Mouse (Mus musculus): ENCODE measurements around the gene Mkrn2os. TPM values are rescaled to one million over a fixed set of nuclear protein-coding genes. Genes with fewer than 3 reads are reported as not detected.

The Mkrn2os gene
- polyA plus RNA-seq, 1 experiment from 2014 or later, result 0.15 TPM

DNA sequence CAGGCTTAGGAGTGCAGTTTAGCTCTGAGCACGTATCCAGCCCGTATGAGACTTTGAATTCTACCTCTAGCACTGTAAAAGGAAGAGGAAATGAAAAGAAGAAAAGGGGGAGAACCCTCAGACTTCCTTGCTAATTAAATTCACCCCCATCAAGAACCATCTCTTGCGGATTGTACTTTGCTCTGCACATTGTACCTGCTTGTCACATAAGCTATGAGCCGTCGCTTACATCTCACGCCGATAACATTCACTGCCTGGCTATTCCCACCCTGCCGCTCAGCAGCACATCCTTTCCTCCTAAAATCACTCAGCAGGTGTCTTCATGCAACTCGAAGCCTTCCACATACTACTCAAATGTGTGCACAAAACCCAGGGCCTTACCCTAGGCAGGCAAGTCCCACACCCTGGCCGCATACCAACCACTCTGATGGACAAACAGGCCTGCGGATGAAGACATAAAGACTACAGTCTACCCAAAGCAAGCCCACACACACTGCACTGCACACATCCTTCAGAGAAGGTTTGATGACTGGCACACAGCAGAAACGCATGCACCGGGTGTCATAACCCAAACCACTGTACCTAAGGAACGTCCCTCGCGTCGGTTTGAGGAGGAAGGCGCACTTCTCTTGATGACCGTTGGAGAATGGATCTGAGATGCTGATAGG lies 550 bp downstream of the Mkrn2os start:
- Histone ChIP-seq H3K4me1 (ENCODE audit: control insufficient read depth, insufficient read depth, low read length) (no peaks in the 10 kb centered on the region), H3K4me3 (ENCODE audit: low read depth, low read length) (no peak overlapping the region), H3K9me3 (ENCODE audit: control insufficient read depth, low read length) (no peaks in the 10 kb centered on the region), H3K36me3 (ENCODE audit: control insufficient read depth, insufficient read depth, low read length) (no peaks in the 10 kb centered on the region), H3K27ac (ENCODE audit: low read depth, low read length) (no peak overlapping the region), H3K4me2 (no peak overlapping the region), H3K9ac (ENCODE audit: low read length) (no peak overlapping the region), H3K27me3 (ENCODE audit: control insufficient read depth, insufficient read depth, low read length) (no peaks in the 10 kb centered on the region)
- ATAC-seq (ENCODE audit: low FRiP score) (no peak), DNase-seq (ENCODE audit: low spot score, missing footprints) (no peak)
- WGBS, result 89% methylated on average over 19 of the region's 19 CpGs

DNA sequence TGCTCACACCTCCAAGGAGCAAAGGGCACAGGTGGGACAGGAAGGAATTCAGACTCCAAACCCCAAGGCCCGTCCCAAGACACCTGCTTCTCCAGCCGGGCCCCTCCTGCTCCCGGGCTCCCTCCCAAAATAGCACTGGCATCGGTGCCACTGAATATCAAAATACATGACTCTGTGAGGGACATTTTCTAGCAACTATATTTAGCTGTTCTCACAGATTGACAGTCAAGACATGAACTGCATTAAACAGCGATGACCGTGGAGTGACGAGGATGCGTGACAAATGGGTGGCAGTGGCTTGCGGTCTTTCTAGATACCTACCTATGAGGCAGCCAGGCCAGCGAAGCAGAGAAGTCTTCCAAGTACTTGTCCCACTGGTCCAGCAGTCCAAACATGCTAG lies 6.1 kb downstream of the Mkrn2os start:
- Histone ChIP-seq H3K4me2 (no peak overlapping the region), H3K4me3 (ENCODE audit: low read depth, low read length) (no peak overlapping the region), H3K9ac (ENCODE audit: low read length) (no peak overlapping the region), H3K9me3 (ENCODE audit: control insufficient read depth, low read length) (no peaks in the 10 kb centered on the region), H3K27me3 (ENCODE audit: control insufficient read depth, insufficient read depth, low read length) (no peaks in the 10 kb centered on the region), H3K4me1 (ENCODE audit: control insufficient read depth, insufficient read depth, low read length) (no peaks in the 10 kb centered on the region), H3K27ac (ENCODE audit: low read depth, low read length) (no peak overlapping the region), H3K36me3 (ENCODE audit: control insufficient read depth, insufficient read depth, low read length) (no peaks in the 10 kb centered on the region)
- 89% methylated on average over 10 of the region's 10 CpGs for WGBS
- no peak for DNase-seq (ENCODE audit: low spot score, missing footprints)
- ATAC-seq (ENCODE audit: low FRiP score), result no peak

DNA sequence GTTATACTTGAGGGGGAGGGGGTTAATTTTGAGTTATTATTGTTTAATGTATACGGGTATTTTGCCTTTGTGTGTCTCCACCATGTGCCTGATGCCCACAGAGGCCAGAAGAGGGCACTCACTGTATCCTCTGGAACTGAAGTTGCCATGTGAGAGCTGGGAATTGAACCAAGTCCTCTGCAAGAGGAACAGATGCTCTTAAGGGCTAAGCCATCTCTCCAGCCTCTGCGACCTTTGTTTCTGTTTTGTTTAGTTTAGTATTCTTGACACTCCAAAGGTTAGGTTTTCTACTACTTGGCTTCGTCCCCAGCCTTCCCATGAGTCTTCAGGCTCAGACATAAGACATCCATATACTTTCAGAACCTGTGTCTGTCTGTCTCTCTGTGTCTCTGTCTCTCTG lies 8.2 kb downstream of the Mkrn2os start:
- Histone ChIP-seq H3K4me2 (no peak overlapping the region), H3K36me3 (ENCODE audit: control insufficient read depth, insufficient read depth, low read length) (no peaks in the 10 kb centered on the region), H3K4me3 (ENCODE audit: low read depth, low read length) (no peak overlapping the region), H3K9me3 (ENCODE audit: control insufficient read depth, low read length) (no peaks in the 10 kb centered on the region), H3K27ac (ENCODE audit: low read depth, low read length) (no peak overlapping the region), H3K4me1 (ENCODE audit: control insufficient read depth, insufficient read depth, low read length) (no peaks in the 10 kb centered on the region), H3K27me3 (ENCODE audit: control insufficient read depth, insufficient read depth, low read length) (no peaks in the 10 kb centered on the region), H3K9ac (ENCODE audit: low read length) (no peak overlapping the region)
- DNase-seq (ENCODE audit: low spot score, missing footprints) (no peak), ATAC-seq (ENCODE audit: low FRiP score) (no peak)
- WGBS, result 79% methylated on average over 3 of the region's 3 CpGs

DNA sequence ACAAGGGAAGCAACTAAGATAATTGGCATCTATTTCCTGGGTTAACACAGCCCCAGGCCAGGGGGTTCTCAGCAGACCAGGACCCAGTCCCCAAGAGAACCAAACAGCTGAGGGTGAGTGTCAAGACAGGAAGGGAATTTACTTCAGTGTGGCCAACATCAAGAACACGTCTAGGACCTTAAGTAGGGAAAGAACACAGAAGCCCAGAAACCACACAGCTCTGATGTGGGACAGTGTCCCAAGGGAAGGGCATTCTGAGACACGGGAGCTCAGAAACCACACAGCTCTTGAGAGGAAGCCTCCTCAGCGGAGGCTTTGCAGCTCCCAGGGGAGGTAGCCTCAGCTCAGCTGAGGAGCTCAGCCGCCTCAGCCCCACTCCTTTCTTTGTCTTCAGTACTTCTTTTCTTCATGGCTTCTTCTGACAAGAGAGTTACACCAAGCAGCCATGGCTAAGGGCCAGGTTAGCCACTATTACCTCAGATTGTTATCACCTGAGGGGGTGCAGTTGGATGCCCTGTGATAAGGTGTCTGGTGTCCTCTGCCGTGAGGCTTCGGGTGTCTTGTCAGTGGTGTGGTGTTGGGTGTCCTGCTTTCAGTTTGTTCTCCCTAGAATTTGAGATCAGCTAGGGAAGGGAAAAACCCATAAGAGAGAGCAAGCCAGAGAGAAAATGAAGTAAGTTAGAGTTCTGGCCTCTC lies 8.8 kb downstream of the Mkrn2os start:
- H3K27ac ChIP-seq (ENCODE audit: low read depth, low read length), result no peak overlapping the region
- no peaks in the 10 kb centered on the region for H3K27me3 ChIP-seq (ENCODE audit: control insufficient read depth, insufficient read depth, low read length)
- H3K4me2 ChIP-seq, result no peak overlapping the region
- no peaks in the 10 kb centered on the region for H3K9me3 ChIP-seq (ENCODE audit: control insufficient read depth, low read length)
- WGBS, result 80% methylated on average over 6 of the region's 6 CpGs
- ATAC-seq (ENCODE audit: low FRiP score) (no peak), DNase-seq (ENCODE audit: low spot score, missing footprints) (no peak)
- no peaks in the 10 kb centered on the region for H3K4me1 ChIP-seq (ENCODE audit: control insufficient read depth, insufficient read depth, low read length)
- H3K9ac ChIP-seq (ENCODE audit: low read length), result no peak overlapping the region
- H3K36me3 ChIP-seq (ENCODE audit: control insufficient read depth, insufficient read depth, low read length), result no peaks in the 10 kb centered on the region
- no peak overlapping the region for H3K4me3 ChIP-seq (ENCODE audit: low read depth, low read length)

DNA sequence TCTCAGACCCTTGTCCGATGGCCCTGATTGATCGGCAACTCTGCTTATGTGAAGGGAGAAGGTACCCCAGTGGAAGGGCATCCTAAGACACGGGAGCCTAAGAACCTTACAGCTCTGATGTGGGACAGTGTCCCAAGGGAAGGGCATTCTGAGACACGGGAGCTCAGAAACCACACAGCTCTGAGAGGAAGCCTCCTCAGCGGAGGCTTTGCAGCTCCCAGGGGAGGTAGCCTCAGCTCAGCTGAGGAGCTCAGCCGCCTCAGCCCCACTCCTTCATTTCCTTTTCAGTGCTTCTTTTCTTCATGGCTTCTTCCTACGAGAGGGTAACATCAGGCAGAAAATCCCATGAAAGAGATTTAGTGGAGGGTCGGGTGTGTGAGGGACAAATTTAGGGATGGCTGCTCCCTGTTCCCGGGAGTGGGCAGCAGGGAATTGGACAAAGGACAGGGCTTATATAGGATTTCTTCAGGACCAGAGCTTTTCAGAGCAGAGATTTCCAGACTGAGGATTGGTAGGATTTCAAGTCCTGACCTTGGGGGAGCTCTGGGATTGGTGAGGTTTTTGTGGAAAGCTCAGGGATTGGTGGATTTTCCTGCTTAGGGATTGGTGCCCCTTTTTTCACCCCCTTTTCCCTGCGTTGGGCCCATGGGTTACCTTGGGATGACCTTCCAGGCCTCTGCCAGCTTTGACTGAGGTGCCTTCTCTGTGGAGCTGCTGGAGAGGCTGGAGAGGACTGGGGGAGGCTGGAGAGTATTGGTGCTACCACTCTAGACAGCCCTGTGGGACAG lies 9.9 kb downstream of the Mkrn2os start:
- no peak overlapping the region for H3K27ac ChIP-seq (ENCODE audit: low read depth, low read length)
- no peak overlapping the region for H3K9ac ChIP-seq (ENCODE audit: low read length)
- H3K27me3 ChIP-seq (ENCODE audit: control insufficient read depth, insufficient read depth, low read length), result no peaks in the 10 kb centered on the region
- ATAC-seq (ENCODE audit: low FRiP score), result no peak
- H3K4me1 ChIP-seq (ENCODE audit: control insufficient read depth, insufficient read depth, low read length), result no peaks in the 10 kb centered on the region
- DNase-seq (ENCODE audit: low spot score, missing footprints), result no peak
- H3K36me3 ChIP-seq (ENCODE audit: control insufficient read depth, insufficient read depth, low read length), result peaks cover 4% of the 10 kb centered on the region
- H3K9me3 ChIP-seq (ENCODE audit: control insufficient read depth, low read length), result no peaks in the 10 kb centered on the region
- H3K4me3 ChIP-seq (ENCODE audit: low read depth, low read length), result no peak overlapping the region
- WGBS, result 80% methylated on average over 10 of the region's 10 CpGs
- H3K4me2 ChIP-seq, result no peak overlapping the region

DNA sequence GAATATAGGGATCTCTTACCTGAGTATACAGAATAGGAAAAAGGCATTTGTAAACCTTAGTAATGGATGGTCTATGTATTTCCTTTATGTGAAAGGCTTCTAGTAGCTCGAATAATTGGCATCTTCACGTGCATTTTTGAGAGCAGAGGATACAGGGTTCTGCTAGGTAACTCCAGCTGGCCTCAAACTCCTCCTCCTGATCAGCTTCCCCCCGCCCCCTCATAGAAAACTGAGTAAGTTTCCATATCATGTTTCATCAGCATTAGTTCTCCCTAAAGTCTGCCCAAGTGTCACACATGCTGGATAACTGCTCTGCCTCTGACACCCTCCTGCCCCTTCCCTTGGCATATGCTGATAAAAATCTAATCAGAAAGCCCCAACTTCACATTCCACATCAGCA lies 11.6 kb downstream of the Mkrn2os start:
- H3K27ac ChIP-seq (ENCODE audit: low read depth, low read length), result no peak overlapping the region
- no peak overlapping the region for H3K4me3 ChIP-seq (ENCODE audit: low read depth, low read length)
- H3K9me3 ChIP-seq (ENCODE audit: control insufficient read depth, low read length), result no peaks in the 10 kb centered on the region
- ATAC-seq (ENCODE audit: low FRiP score), result no peak
- peaks cover 13% of the 10 kb centered on the region for H3K36me3 ChIP-seq (ENCODE audit: control insufficient read depth, insufficient read depth, low read length)
- no peaks in the 10 kb centered on the region for H3K4me1 ChIP-seq (ENCODE audit: control insufficient read depth, insufficient read depth, low read length)
- no peak for DNase-seq (ENCODE audit: low spot score, missing footprints)
- H3K9ac ChIP-seq (ENCODE audit: low read length), result no peak overlapping the region
- no peaks in the 10 kb centered on the region for H3K27me3 ChIP-seq (ENCODE audit: control insufficient read depth, insufficient read depth, low read length)
- 82% methylated on average over 3 of the region's 3 CpGs for WGBS
- no peak overlapping the region for H3K4me2 ChIP-seq

DNA sequence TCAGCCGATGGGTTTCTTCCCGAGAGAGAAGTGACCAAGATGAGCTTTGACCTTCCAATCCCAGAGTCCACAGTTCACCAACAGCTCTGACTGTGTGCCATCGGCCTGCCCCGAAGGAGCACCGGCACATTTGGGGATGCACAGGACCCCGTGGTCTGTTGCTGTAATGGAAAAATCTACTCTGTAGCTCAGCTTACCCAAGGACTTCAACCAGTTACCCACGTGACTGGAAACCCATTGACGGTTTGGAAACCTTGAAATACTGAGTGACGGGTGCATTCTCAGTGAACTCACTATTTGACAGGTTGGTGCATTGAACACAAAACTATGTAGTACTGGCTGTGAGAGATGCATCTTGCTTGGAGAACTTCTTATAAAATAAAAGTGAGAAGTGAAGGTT lies 14.4 kb downstream of the Mkrn2os start:
- Histone ChIP-seq H3K36me3 (ENCODE audit: control insufficient read depth, insufficient read depth, low read length) (peaks cover 13% of the 10 kb centered on the region), H3K4me3 (ENCODE audit: low read depth, low read length) (no peak overlapping the region), H3K4me1 (ENCODE audit: control insufficient read depth, insufficient read depth, low read length) (no peaks in the 10 kb centered on the region), H3K27ac (ENCODE audit: low read depth, low read length) (no peak overlapping the region), H3K27me3 (ENCODE audit: control insufficient read depth, insufficient read depth, low read length) (no peaks in the 10 kb centered on the region), H3K9me3 (ENCODE audit: control insufficient read depth, low read length) (no peaks in the 10 kb centered on the region), H3K9ac (ENCODE audit: low read length) (no peak overlapping the region), H3K4me2 (no peak overlapping the region)
- 94% methylated on average over 9 of the region's 9 CpGs for WGBS
- ATAC-seq (ENCODE audit: low FRiP score) (no peak), DNase-seq (ENCODE audit: low spot score, missing footprints) (no peak)

DNA sequence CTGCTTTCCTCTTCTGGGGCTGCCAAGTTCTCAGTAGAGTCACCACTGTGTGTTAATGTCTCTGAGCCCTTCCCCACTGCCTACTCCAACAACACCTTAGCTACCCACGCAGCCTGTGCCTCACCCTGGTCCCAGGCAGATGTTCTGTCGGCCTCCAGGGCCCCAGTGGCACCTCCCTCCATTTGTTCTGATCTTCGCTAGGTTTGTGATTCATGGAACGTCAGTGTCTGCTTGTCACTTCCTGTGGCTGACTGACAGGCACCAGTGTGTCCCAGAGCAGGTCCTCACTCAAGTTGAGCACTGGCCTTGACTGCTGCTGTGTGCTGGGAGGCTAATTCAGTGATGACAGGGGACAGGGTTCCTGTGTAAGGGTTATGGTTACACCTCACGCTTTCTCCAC lies 15.0 kb downstream of the Mkrn2os start:
- no peak for ATAC-seq (ENCODE audit: low FRiP score)
- Histone ChIP-seq H3K9ac (ENCODE audit: low read length) (no peak overlapping the region), H3K27me3 (ENCODE audit: control insufficient read depth, insufficient read depth, low read length) (no peaks in the 10 kb centered on the region), H3K27ac (ENCODE audit: low read depth, low read length) (no peak overlapping the region), H3K9me3 (ENCODE audit: control insufficient read depth, low read length) (no peaks in the 10 kb centered on the region), H3K4me2 (no peak overlapping the region), H3K36me3 (ENCODE audit: control insufficient read depth, insufficient read depth, low read length) (peaks cover 13% of the 10 kb centered on the region), H3K4me1 (ENCODE audit: control insufficient read depth, insufficient read depth, low read length) (no peaks in the 10 kb centered on the region), H3K4me3 (ENCODE audit: low read depth, low read length) (no peak overlapping the region)
- WGBS, result 93% methylated on average over 5 of the region's 5 CpGs
- no peak for DNase-seq (ENCODE audit: low spot score, missing footprints)

DNA sequence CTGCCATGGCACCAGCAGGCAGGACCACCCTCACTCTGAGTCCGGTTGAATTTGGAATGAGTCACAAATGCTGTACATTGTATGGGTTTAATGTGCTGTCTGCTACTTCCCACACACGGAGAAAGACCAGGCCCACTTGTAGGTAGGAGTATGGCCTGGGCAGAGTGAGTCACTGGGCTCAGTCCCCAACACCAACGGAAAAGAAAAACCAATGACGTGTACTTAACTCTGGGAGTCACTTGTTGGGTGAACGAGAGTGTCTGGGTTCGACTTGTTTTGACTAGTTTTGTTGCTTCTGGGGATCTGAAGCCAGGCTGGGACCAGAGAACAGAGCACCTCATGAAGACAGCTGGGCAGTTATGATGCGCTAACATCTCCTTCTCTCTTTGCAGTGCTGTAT lies 18.2 kb downstream of the Mkrn2os start:
- Histone ChIP-seq H3K27me3 (ENCODE audit: control insufficient read depth, insufficient read depth, low read length) (no peaks in the 10 kb centered on the region), H3K4me2 (no peak overlapping the region), H3K27ac (ENCODE audit: low read depth, low read length) (no peak overlapping the region), H3K4me3 (ENCODE audit: low read depth, low read length) (no peak overlapping the region), H3K36me3 (ENCODE audit: control insufficient read depth, insufficient read depth, low read length) (peaks cover 16% of the 10 kb centered on the region), H3K9ac (ENCODE audit: low read length) (no peak overlapping the region), H3K9me3 (ENCODE audit: control insufficient read depth, low read length) (no peaks in the 10 kb centered on the region), H3K4me1 (ENCODE audit: control insufficient read depth, insufficient read depth, low read length) (no peaks in the 10 kb centered on the region)
- no peak for ATAC-seq (ENCODE audit: low FRiP score)
- DNase-seq (ENCODE audit: low spot score, missing footprints), result no peak
- WGBS, result 93% methylated on average over 7 of the region's 7 CpGs
